Mouse (Mus musculus) thymus, adult 2 months (tissue): Measurements from ENCODE around the gene Irf9. TPM values are rescaled to one million over a fixed set of nuclear protein-coding genes. Genes with fewer than 3 reads are reported as not detected.
A peak's percentile ranks its signal among the peaks of the same experiment; 100 is the strongest.

Experiments used
- DNase-seq: peaks from one replicate; pipeline ENCODE4 v3.0.0; 2021
- H3K27ac ChIP-seq: fragments of 200-500 bp; 2 replicates; pipeline ENCODE4 v1.5.1; 2012; ENCODE audit warnings: low read length, control low read depth; ENCODE audit not compliant: control insufficient read depth, insufficient read depth
- H3K27me3 ChIP-seq: fragments of 200-500 bp; 2 replicates; pipeline ENCODE4 v1.6.1; 2012; ENCODE audit warnings: mild to moderate bottlenecking, low read length, moderate library complexity, mixed read lengths; ENCODE audit not compliant: control insufficient read depth, insufficient read depth
- H3K36me3 ChIP-seq: fragments of 200-500 bp; 2 replicates; pipeline ENCODE4 v1.6.1; 2012; ENCODE audit warnings: mild to moderate bottlenecking, low read length, moderate library complexity; ENCODE audit not compliant: control insufficient read depth, insufficient read depth
- H3K4me1 ChIP-seq: fragments of 200-500 bp; replicated peaks from 2 replicates; pipeline ENCODE4 v1.6.1; 2012; ENCODE audit warnings: low read length; ENCODE audit not compliant: control insufficient read depth, insufficient read depth
- H3K4me3 ChIP-seq: fragments of 200-500 bp; 2 replicates; pipeline ENCODE4 v1.5.1; 2012; ENCODE audit warnings: mild to moderate bottlenecking, low read length, control low read depth, moderate library complexity; ENCODE audit not compliant: control insufficient read depth, insufficient read depth
- CTCF ChIP-seq: fragments of 200-500 bp; IDR thresholded peaks from 2 replicates; pipeline ENCODE4 v1.5.1; 2012; ENCODE audit warnings: mild to moderate bottlenecking, control low read depth, low read length, moderate library complexity, borderline replicate concordance; ENCODE audit not compliant: control insufficient read depth, poor library complexity, insufficient read depth; ENCODE audit errors: extremely low read depth
- POLR2A ChIP-seq: fragments of 200-500 bp; IDR thresholded peaks from 2 replicates; pipeline ENCODE4 v1.6.1; 2012; ENCODE audit warnings: mild to moderate bottlenecking, low read length, control low read depth, moderate library complexity; ENCODE audit not compliant: control insufficient read depth, poor library complexity, insufficient read depth; ENCODE audit errors: extremely low read depth
- WGBS: fragments of 180-500 bp; shearing (Covaris S2); methylation state at CpG from one replicate; pipeline ENCODE4 v1.1.7; 2018; 5-methylcytosine and 5-hydroxymethylcytosine counted together
- polyA plus RNA-seq: library from polyadenylated mRNA; depleted of rRNA; stranded (reverse); fragments of >200 nt; gene quantifications from 2 replicates; pipeline ENCODE4 v1.2.3, GENCODE M21; 2012

Gene Irf9
- polyA plus RNA-seq, 1 experiment, result 162 TPM

DNA sequence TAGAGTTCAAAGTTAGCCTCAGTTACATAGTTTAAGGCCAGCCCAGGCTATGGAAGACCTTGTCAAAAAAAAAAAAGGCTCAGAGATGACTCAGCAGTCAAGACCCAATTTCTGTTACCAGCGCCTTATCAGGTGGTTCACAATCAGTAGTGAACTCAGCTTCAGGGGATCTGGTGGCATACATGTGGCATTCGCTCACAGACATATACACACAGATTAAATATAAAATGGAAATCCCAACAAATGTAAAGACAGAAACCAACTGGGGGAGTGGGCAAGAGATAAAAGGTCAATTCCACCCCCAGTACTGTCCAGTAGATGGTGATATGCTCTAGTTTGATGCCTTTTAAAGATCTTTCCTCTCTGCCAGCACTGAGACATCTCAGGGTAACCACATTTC, 17.2 kb upstream of the Irf9 start:
- no peak for DNase-seq
- Histone ChIP-seq H3K27me3 (no peaks in the 10 kb centered on the region), H3K4me1 (peaks cover 17% of the 10 kb centered on the region), H3K36me3 (peaks cover 6% of the 10 kb centered on the region; the same call in 1 of the 2 replicates), H3K27ac (no peak overlapping the region), H3K4me3 (no peak overlapping the region)
- 97% methylated on average over 2 of the region's 2 CpGs for whole genome bisulfite sequencing
- no peak for TF ChIP-seq POLR2A
- no peak for TF ChIP-seq CTCF

DNA sequence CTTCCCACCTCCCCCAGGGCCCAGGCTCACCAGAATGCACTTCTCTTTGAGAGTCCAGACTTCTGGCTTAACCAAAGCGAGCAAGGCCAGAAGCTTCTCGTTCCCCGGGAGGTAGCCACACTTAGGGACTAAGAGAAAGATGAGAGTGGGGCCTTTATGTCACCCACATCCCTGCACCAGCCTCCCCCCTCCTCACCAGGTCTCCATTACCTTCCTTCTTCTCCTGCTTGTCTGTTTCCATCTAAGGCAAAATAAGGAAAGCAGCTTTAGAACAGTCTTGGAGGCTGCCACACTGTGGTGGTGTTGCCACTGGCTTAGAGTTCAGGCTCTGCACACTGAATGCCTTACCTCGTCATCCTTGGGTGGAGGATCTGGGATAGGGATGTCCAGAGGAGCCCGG, 14.1 kb upstream of the Irf9 start:
- 98% methylated on average over 5 of the region's 5 CpGs for WGBS
- H3K4me3 ChIP-seq, result no peak overlapping the region

DNA sequence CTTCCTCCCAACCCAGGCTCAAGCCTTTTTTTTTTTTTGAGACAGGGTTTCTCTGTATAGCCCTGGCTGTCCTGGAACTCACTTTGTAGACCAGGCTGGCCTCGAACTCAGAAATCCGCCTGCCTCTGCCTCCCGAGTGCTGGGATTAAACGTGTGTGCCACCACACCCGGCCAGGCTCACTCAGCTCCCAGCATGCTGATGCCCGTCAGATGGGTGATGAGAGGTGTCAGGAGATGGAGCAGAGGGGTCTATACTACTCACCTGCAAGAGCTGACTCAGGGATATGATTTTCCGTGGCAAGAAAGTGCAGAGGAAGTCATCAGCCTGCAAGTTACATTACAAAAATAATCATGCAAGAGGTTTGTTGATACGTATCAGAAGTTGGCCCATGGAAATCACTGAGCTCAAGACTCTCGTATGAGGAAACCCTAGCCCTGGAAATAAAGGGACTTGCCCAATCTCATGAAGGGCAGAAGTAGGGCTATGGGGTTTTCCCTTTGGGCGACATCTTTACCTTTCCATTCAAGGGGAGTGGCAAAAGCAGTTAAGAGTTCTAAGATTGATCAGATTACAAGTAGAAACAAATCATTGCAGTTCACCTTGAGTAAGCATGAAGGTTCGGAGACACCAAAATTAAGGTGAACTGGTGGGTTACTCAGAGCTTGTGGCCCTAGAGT, 13.5 kb upstream of the Irf9 start:
- no peak for DNase-seq
- H3K27me3 ChIP-seq, result no peaks in the 10 kb centered on the region
- peaks cover 5% of the 10 kb centered on the region; the same call in 1 of the 2 replicates for H3K36me3 ChIP-seq
- H3K27ac ChIP-seq, result no peak overlapping the region; the same call in 1 of the 2 replicates
- TF ChIP-seq CTCF (no peak), POLR2A (no peak)
- no peak overlapping the region for H3K4me3 ChIP-seq
- WGBS, result 73% methylated on average over 11 of the region's 11 CpGs
- H3K4me1 ChIP-seq, result peaks cover 21% of the 10 kb centered on the region

More for the DNA sequence above, 14.1 kb upstream of the Irf9 start:
- no peaks in the 10 kb centered on the region for H3K27me3 ChIP-seq
- 0 out of 2 replicates have a peak, but pooled peaks cover 5% of the 10 kb centered on the region for H3K36me3 ChIP-seq
- no peak for DNase-seq
- H3K4me1 ChIP-seq, result peaks cover 25% of the 10 kb centered on the region
- no peak overlapping the region for H3K27ac ChIP-seq
- TF ChIP-seq CTCF (no peak), POLR2A (no peak)

DNA sequence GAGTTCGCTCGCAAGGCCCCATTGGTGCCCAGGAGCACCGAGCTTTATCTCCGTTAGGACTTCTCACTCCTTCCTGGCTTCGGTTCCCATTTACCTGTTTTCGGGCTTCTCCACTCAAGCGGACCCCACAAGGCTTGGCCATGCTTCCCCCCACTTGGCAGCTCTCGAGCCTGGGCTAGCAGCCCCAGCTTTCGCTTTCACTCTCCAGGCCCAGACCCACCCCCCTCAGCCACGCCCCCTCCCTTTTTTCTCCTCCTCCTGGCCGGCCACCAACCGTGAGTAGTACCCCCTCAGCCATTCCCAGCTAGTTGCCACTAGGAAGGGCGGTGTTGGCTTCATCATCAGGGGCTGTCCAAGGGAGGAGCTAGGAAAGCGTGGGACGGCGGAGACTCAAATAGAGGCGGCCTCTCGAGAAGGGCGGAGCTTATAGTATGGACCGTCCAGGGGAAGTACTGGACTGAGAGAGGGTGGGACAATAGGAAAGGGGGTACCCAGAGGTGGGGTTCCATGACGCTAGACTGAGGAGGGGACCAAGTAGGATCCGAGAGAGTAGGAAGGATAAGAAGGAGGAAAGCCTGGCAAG, 12.5 kb upstream of the Irf9 start, which contains the start of gene Psme2:
TSS of gene Psme2 (minus strand) at position 366 of the 583 bp plus-strand sequence.
- Histone ChIP-seq H3K36me3 (peaks cover 14% of the 10 kb centered on the region), H3K4me1 (peaks cover 13% of the 10 kb centered on the region), H3K27ac (peak within 1 kb of the TSS; percentile 82), H3K4me3 (peak within 1 kb of the TSS; percentile 70), H3K27me3 (no peaks in the 10 kb centered on the region)
- under 1% methylated on average over 22 of the region's 22 CpGs for WGBS
- DNase-seq, result peak; percentile 66
- TF ChIP-seq POLR2A (no peak), CTCF (0 out of 2 replicates have a peak, but pooled peaks have one; percentile 8)

DNA sequence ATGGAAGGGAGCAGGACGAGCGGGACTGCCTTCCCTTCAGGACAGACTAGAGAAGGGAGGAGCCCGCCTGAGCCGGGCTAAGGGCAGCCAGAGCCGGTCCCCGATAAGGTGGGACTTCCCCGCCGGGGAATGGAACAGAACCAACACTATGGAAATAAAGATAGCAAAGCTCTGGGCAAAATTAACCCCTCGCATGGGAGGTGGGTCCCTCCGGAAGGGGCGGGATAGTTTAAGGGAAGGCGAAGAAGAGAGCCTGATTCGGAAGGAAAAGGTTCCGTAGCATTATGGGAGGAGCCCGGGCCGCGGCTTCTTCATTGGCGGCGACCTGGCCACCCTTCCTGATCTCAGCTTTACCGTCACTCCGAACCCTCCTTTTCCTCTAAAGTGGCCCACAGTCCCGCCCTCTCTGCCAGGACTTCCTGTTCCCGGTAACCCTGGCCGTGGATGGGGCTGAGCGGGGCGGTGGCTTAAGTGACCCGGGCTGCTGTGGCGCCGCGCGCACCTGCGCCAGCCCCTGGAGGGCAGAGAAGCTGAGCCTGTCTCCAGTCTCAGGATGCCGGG, 12.0 kb upstream of the Irf9 start, which contains the start of gene Rnf31:
TSS of gene Rnf31 (plus strand) at position 378 of the 561 bp plus-strand sequence.
- TF ChIP-seq POLR2A (no peak), CTCF (0 out of 2 replicates have a peak, but pooled peaks have one; percentile 28)
- H3K27me3 ChIP-seq, result no peaks in the 10 kb centered on the region
- under 1% methylated on average over 33 of the region's 33 CpGs for WGBS
- DNase-seq, result peak; percentile 89
- peaks cover 13% of the 10 kb centered on the region for H3K4me1 ChIP-seq
- peaks cover 20% of the 10 kb centered on the region for H3K36me3 ChIP-seq
- H3K4me3 ChIP-seq, result peak within 1 kb of the TSS; percentile 70
- H3K27ac ChIP-seq, result peak within 1 kb of the TSS; percentile 82

DNA sequence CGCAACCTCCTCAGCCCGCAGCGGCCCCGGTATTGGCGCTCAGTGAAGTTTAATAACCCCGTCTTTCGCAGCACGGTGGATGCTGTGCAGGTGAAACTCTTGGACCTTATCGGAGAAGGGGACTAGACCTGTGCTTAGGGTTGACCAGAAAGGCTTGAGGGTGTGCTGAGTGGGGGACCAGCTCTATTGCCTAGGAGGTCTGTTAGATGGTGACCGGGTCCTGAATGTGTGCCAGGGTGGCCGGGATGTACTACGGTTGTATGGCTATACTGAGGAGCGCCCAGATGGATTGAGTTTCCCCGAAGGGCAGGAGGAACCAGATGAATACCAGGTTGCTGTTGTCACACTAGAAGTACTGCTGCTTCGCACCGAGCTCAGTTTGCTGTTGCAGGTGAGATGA, 11.1 kb upstream of the Irf9 start:
- WGBS, result 5% methylated on average over 16 of the region's 16 CpGs
- Histone ChIP-seq H3K27me3 (no peaks in the 10 kb centered on the region), H3K4me3 (peak overlapping the region; percentile 70), H3K36me3 (peaks cover 23% of the 10 kb centered on the region), H3K4me1 (peaks cover 13% of the 10 kb centered on the region), H3K27ac (no peak overlapping the region)
- DNase-seq, result no peak
- TF ChIP-seq CTCF, result no peak
- TF ChIP-seq POLR2A, result no peak
